28 mouse cellular contexts compared by ENCODE assay signal in genomic region chr17:25652272-25652671, GRCm38 (mm10).
A peak's percentile ranks its signal among the peaks of the same experiment; 100 is the strongest.
DNase-seq lines count a peak whose midpoint lies in the region; ATAC-seq lines count a peak whose summit lies in the region.
"Had no signal": no experiment of that assay in that cellular context is flagged by ENCODE, and none has a peak within 500 bp of the region (broad histone marks: within the 10 kb centered on the region; RNA-seq: fewer than 3 reads in every experiment).

No protein-coding gene starts in this region.

- intact Hi-C loops in heart, postnatal 36 days (cut with DNase I) = no loop called here

- WGBS in hindbrain, embryonic 10.5 days = 86% methylated on average over 8 of the region's 8 CpGs
- WGBS in hindbrain, embryonic 13.5 days = 81% methylated on average over 8 of the region's 8 CpGs
- 62% methylated on average over 8 of the region's 8 CpGs for WGBS in neural tube, embryonic 13.5 days

- no peaks in the 10 kb centered on the region for H3K27me3 ChIP-seq in hindbrain, embryonic 10.5 days (ENCODE audit: insufficient read depth, poor library complexity, severe bottlenecking)
- no peaks in the 10 kb centered on the region for H3K27me3 ChIP-seq in hindbrain, embryonic 13.5 days
- H3K27me3 ChIP-seq in neural tube, embryonic 13.5 days = no peaks in the 10 kb centered on the region
- H3K27me3 ChIP-seq: CH12.LX; forebrain, embryonic 13.5 days; heart, embryonic 12.5 days; heart, embryonic 15.5 days; hindbrain, embryonic 12.5 days; intestine, embryonic 15.5 days; Patski had no signal

- no peak overlapping the region for H3K4me2 ChIP-seq in hindbrain, embryonic 13.5 days
- no peak overlapping the region for H3K4me2 ChIP-seq in neural tube, embryonic 13.5 days
- H3K4me2 ChIP-seq: forebrain, embryonic 13.5 days; heart, embryonic 12.5 days; heart, embryonic 15.5 days; hindbrain, embryonic 12.5 days; intestine, embryonic 15.5 days had no signal

- H3K4me3 ChIP-seq in hindbrain, embryonic 10.5 days = no peak overlapping the region
- no peak overlapping the region for H3K4me3 ChIP-seq in hindbrain, embryonic 13.5 days
- H3K4me3 ChIP-seq in neural tube, embryonic 13.5 days = no peak overlapping the region
- H3K4me3 ChIP-seq: forebrain, embryonic 10.5 days; forebrain, embryonic 13.5 days; heart, embryonic 12.5 days; heart, embryonic 15.5 days; hindbrain, embryonic 12.5 days; intestine, embryonic 15.5 days had no signal

- no peak for DNase-seq in hindbrain, embryonic 10.5 days (ENCODE audit: low spot score)
- no peak for DNase-seq in neural tube, embryonic 10.5 days (ENCODE audit: extremely low spot score, low spot score)
- peak; percentile 70 for DNase-seq in telencephalon, adult 2 months (ENCODE audit: low read depth, low spot score)
- DNase-seq in heart, postnatal 36 days = no peak
- DNase-seq: adrenal gland, postnatal 10 days; adrenal gland, postnatal 36 days; B cell, adult 2 months; cerebellum, adult 11 months; cerebellum, adult 8-10 months; cerebellum, postnatal 10 days; cerebellum, postnatal 36 days; gastrocnemius, postnatal 25 days; heart, adult 18-20 months; heart, postnatal 10 days; heart, postnatal 4 days had no signal

- no peak for ATAC-seq in hindbrain, embryonic 13.5 days (ENCODE audit: low FRiP score)
- no peak for ATAC-seq in neural tube, embryonic 13.5 days (ENCODE audit: low read depth)
- ATAC-seq: forebrain, embryonic 13.5 days; forebrain, embryonic 16.5 days; hindbrain, embryonic 16.5 days; intestine, embryonic 15.5 days; Patski had no signal

- H3K4me1 ChIP-seq in hindbrain, embryonic 10.5 days (replicated peaks) = peaks cover 39% of the 10 kb centered on the region
- H3K4me1 ChIP-seq in hindbrain, embryonic 13.5 days (replicated peaks) = peaks cover 20% of the 10 kb centered on the region
- peaks cover 29% of the 10 kb centered on the region for H3K4me1 ChIP-seq in neural tube, embryonic 13.5 days (replicated peaks)

- 0 out of 2 replicates have a peak, but pooled peaks cover 7% of the 10 kb centered on the region for H3K9me3 ChIP-seq in hindbrain, embryonic 10.5 days
- H3K9me3 ChIP-seq in hindbrain, embryonic 13.5 days = no peaks in the 10 kb centered on the region
- no peaks in the 10 kb centered on the region for H3K9me3 ChIP-seq in neural tube, embryonic 13.5 days
- H3K9me3 ChIP-seq: forebrain, embryonic 10.5 days; forebrain, embryonic 13.5 days; G1E; heart, embryonic 12.5 days; heart, embryonic 15.5 days; hindbrain, embryonic 12.5 days; intestine, embryonic 15.5 days had no signal

- H3K27ac ChIP-seq in hindbrain, embryonic 10.5 days = 0 out of 2 replicates have a peak overlapping the region, but pooled peaks have one; percentile 3
- H3K27ac ChIP-seq in hindbrain, embryonic 13.5 days = no peak overlapping the region
- 0 out of 2 replicates have a peak overlapping the region, but pooled peaks have one; percentile 23 for H3K27ac ChIP-seq in neural tube, embryonic 13.5 days (replicated peaks)
- H3K27ac ChIP-seq: forebrain, embryonic 10.5 days; forebrain, embryonic 13.5 days; heart, embryonic 15.5 days; hindbrain, embryonic 12.5 days; intestine, embryonic 15.5 days had no signal

- peaks cover 66% of the 10 kb centered on the region for H3K36me3 ChIP-seq in hindbrain, embryonic 10.5 days
- H3K36me3 ChIP-seq in hindbrain, embryonic 13.5 days = peaks cover 24% of the 10 kb centered on the region
- 0 out of 2 replicates have a peak, but pooled peaks cover 13% of the 10 kb centered on the region for H3K36me3 ChIP-seq in neural tube, embryonic 13.5 days
- H3K36me3 ChIP-seq: intestine, embryonic 15.5 days had no signal

- H3K9ac ChIP-seq in hindbrain, embryonic 13.5 days = no peak overlapping the region
- 0 out of 2 replicates have a peak overlapping the region, but pooled peaks have one; percentile 5 for H3K9ac ChIP-seq in neural tube, embryonic 13.5 days
- H3K9ac ChIP-seq: forebrain, embryonic 13.5 days; heart, embryonic 12.5 days; heart, embryonic 15.5 days; hindbrain, embryonic 12.5 days; intestine, embryonic 15.5 days had no signal
